Mouse (Mus musculus): ENCODE data around the gene Olfr1137.

Olfr1137 gene

GRCm38 (mm10) chr2:87713079-87713478 is at the start of gene Olfr1137:
Olfr1137 (minus strand) TSS chr2:87713179.
- no peak for DNase-seq (ENCODE audit: low read depth, low spot score)

GRCm38 (mm10) chr2:87753891-87754290 is 40.9 kb upstream of the Olfr1137 start, which contains the start of gene Olfr1141:
Olfr1141 (minus strand) TSS chr2:87753991.
- no peak for DNase-seq (ENCODE audit: low read depth, low spot score)

- DNase-seq (ENCODE audit: low read depth, low spot score) = no peak
Measured at GRCm38 (mm10) chr2:87743452-87743851, 30.5 kb upstream of the Olfr1137 start, which contains the start of gene Olfr1140. Olfr1140 (plus strand) TSS chr2:87743752.

GRCm38 (mm10) chr2:87739878-87740277 is 26.9 kb upstream of the Olfr1137 start, which contains the start of gene Olfr1138:
Olfr1138 (minus strand) TSS chr2:87739978.
- DNase-seq (ENCODE audit: low read depth, low spot score) = no peak

- no peak for DNase-seq (ENCODE audit: low read depth, low spot score)
Measured at GRCm38 (mm10) chr2:87693847-87694246, 19.1 kb downstream of the Olfr1137 start, which contains the start of gene Olfr1136. Olfr1136 (minus strand) TSS chr2:87693947.

GRCm38 (mm10) chr2:87673564-87673963 is 39.4 kb downstream of the Olfr1137 start, which contains the start of gene Olfr1135:
Olfr1135 (minus strand) TSS chr2:87673664.
- no peak for DNase-seq (ENCODE audit: low read depth, low spot score)
